Mouse (Mus musculus) midbrain, embryonic 14.5 days (tissue): ENCODE measurements around the gene Igsf3. TPM values are rescaled to one million over a fixed set of nuclear protein-coding genes. Genes with fewer than 3 reads are reported as not detected.

Experiments
- ATAC-seq: fragments of 200-750 bp; cut with Nextera tagmentation; 2 replicates; pipeline ENCODE4 v1.8.0; 2017; ENCODE audit warnings: moderate number of reproducible peaks, moderate library complexity; ENCODE audit not compliant: low FRiP score, low TSS enrichment
- DNase-seq: peaks from one replicate; pipeline ENCODE4 v3.0.0-alpha.2; 2015
- H3K27ac ChIP-seq: fragments of 300-500 bp; sonication (generic); replicated peaks from 2 replicates; pipeline ENCODE4 v1.5.1; 2014; ENCODE audit warnings: mild to moderate bottlenecking, low read depth, low read length, moderate library complexity
- H3K27me3 ChIP-seq: fragments of 300-500 bp; sonication (generic); 2 replicates; pipeline ENCODE4 v1.6.1; 2014; ENCODE audit warnings: low read length, control low read depth, mixed read lengths; ENCODE audit not compliant: control insufficient read depth, insufficient read depth
- H3K36me3 ChIP-seq: fragments of 300-500 bp; sonication (generic); 2 replicates; pipeline ENCODE4 v1.6.1; 2014; ENCODE audit warnings: low read length, control low read depth; ENCODE audit not compliant: control insufficient read depth, insufficient read depth
- H3K4me1 ChIP-seq: fragments of 300-500 bp; sonication (generic); 2 replicates; pipeline ENCODE4 v1.6.1; 2014; ENCODE audit warnings: mild to moderate bottlenecking, antibody characterized with exemption, low read length, control low read depth; ENCODE audit not compliant: control insufficient read depth, insufficient read depth
- H3K4me2 ChIP-seq: fragments of 300-500 bp; sonication (generic); 2 replicates; pipeline ENCODE4 v1.6.1; 2014; ENCODE audit warnings: mild to moderate bottlenecking, low read length, moderate library complexity
- H3K4me3 ChIP-seq: fragments of 300-500 bp; sonication (generic); replicated peaks from 2 replicates; pipeline ENCODE4 v1.5.1; 2014; ENCODE audit warnings: low read depth, low read length
- H3K9ac ChIP-seq: fragments of 300-500 bp; sonication (generic); replicated peaks from 2 replicates; pipeline ENCODE4 v1.6.1; 2014; ENCODE audit warnings: mild to moderate bottlenecking, low read length, moderate library complexity
- H3K9me3 ChIP-seq: fragments of 300-500 bp; sonication (generic); 2 replicates; pipeline ENCODE4 v1.6.1; 2016; ENCODE audit warnings: low read length, control low read depth, mixed read lengths; ENCODE audit not compliant: control insufficient read depth
- WGBS: fragments of 180-500 bp; shearing (Covaris S2); extraction: QIAGEN DNeasy Blood & Tissue Kit; methylation state at CpG from one replicate; pipeline ENCODE4 v1.1.7; 2014; 5-methylcytosine and 5-hydroxymethylcytosine counted together
- polyA plus RNA-seq: library from polyadenylated mRNA; unstranded; fragments of >200 nt; fragmentation: Nextera tagmentation; extraction: Ambion mirVana; gene quantifications from 2 replicates; pipeline ENCODE4 v1.2.1, GENCODE M21; 2014

The Igsf3 gene
- polyA plus RNA-seq, 1 experiment from 2014 or later, result 62.0 TPM

DNA sequence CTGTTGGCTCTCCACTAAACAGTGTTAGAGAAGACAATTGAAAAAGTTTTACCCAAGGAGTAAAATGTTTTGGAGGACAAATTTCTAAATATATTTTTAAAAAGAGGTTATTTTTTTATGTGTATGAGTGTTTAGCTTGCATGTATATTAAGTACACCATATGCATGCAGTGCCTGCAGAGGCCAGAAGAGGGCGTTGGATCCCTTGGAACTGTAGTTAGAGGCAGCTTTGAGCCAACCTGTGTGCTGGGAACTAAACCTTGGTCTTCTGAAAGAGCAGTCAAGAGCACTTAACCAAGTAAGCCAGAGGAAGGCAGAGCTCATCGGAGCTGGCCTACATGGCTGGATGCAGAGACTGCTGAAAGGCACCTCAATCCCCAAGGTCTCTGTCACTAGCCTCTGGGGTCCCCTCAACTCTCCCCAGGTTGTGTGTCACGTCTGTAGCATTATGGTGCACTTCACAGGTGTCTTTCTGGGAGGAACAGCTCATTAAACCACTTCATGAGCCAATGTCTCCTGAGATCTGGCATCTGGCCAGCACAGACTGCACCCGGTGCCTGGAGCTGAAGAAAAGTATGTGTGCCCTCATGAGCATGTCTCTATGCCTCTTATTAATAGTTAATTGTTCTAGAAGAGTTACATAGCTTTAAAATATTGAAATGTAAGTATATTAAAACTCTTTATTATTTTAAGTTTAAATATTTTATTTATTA lies 109.3 kb downstream of the Igsf3 start:
- Histone ChIP-seq H3K4me3 (no peak overlapping the region), H3K9ac (no peak overlapping the region), H3K9me3 (no peaks in the 10 kb centered on the region), H3K36me3 (no peaks in the 10 kb centered on the region), H3K27me3 (no peaks in the 10 kb centered on the region), H3K4me2 (no peak overlapping the region), H3K4me1 (no peaks in the 10 kb centered on the region), H3K27ac (no peak overlapping the region)
- DNase-seq (peak; percentile 56), ATAC-seq (no peak)
- 53% methylated on average over 4 of the region's 4 CpGs for WGBS

DNA sequence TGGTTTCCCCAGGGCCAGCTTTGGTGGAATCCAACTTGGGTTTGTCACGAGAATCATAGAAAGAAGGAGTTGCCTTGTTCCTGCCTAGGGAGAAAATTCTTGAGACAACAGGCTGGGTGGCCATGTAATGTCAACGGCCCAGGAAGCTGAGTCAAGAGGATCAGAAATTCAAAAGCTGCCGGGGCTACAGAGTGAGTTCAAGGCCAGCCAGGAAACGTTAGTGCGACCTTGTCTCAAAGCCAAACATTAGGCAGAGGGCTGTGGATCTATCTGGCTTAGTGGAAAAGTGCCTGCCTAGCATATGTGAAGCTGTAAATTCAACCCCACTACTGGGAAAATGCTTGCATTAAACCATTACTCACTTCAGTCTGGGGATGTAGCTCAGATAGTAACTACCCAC lies 110.6 kb downstream of the Igsf3 start:
- DNase-seq, result no peak
- 91% methylated on average over 5 of the region's 5 CpGs for WGBS
- no peak for ATAC-seq
- Histone ChIP-seq H3K36me3 (no peaks in the 10 kb centered on the region), H3K27ac (no peak overlapping the region), H3K4me2 (no peak overlapping the region), H3K9me3 (no peaks in the 10 kb centered on the region), H3K27me3 (no peaks in the 10 kb centered on the region), H3K4me3 (no peak overlapping the region), H3K9ac (no peak overlapping the region), H3K4me1 (no peaks in the 10 kb centered on the region)

DNA sequence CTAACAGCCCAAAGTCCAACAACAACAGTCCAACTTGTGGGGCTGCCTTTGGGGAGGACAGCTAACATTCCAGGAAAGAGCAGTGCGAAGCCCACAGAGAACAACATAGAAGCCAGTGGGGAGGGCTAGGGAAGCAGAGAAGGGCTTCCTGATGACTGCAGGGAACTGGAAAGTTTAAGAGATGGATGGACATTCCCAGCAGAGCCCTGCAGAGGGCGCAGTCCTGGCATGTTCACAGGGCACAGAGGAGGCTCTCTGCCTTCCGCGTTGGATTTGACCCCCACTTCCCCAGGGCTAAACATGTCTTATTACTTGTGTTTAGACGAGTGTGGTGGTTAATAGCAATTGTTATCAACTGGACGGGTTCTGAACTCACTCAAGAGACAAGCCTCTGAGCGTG lies 111.3 kb downstream of the Igsf3 start:
- no peaks in the 10 kb centered on the region for H3K9me3 ChIP-seq
- H3K4me2 ChIP-seq, result no peak overlapping the region
- no peaks in the 10 kb centered on the region for H3K36me3 ChIP-seq
- no peak for DNase-seq
- H3K4me3 ChIP-seq, result no peak overlapping the region
- H3K9ac ChIP-seq, result no peak overlapping the region
- no peaks in the 10 kb centered on the region for H3K27me3 ChIP-seq
- H3K27ac ChIP-seq, result no peak overlapping the region
- H3K4me1 ChIP-seq, result no peaks in the 10 kb centered on the region
- no peak for ATAC-seq
- WGBS, result 82% methylated on average over 7 of the region's 7 CpGs

DNA sequence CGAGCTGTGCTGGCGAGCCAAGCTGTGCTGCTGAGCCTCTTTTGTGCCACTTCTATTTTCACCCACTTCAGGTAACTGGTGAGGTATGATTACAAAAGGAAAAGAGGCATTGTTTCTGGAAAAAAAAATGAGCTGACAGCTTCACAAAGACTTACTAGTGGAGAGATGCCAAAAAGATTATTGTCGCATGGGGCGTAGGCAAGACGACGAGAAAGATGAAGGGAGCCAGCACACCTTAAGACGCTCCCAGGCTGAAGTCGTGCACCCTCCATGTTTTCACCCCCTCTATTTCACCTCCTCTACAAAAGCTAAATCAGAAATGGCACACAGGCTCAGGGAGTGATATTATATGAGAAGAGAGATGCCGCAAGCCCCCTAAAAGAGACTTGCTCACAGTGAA lies 113.6 kb downstream of the Igsf3 start:
- no peak for DNase-seq
- Histone ChIP-seq H3K36me3 (no peaks in the 10 kb centered on the region), H3K9me3 (no peaks in the 10 kb centered on the region), H3K9ac (no peak overlapping the region), H3K27ac (no peak overlapping the region), H3K4me1 (no peaks in the 10 kb centered on the region), H3K4me3 (no peak overlapping the region), H3K4me2 (no peak overlapping the region), H3K27me3 (no peaks in the 10 kb centered on the region)
- WGBS, result 84% methylated on average over 9 of the region's 9 CpGs
- no peak for ATAC-seq

DNA sequence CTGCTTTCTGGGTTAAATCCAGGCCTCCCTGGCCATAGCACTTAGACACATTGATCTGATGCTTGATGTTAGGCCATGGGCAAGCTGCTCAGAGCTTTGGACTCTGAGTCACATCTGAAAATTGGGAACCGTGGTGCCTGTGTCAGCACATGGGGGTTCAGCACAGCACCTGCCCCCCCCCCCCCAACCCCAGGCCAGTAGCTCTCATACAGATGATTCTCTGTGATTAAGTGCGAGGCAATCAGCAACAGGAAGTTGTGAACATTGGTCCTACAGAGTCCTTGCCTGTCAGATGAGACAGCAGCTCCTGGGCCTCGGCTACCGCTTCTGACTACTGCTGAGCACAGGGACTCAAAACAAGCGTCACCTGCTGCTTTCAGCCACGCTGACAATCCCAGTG lies 116.0 kb downstream of the Igsf3 start:
- H3K4me1 ChIP-seq, result no peaks in the 10 kb centered on the region
- no peak overlapping the region for H3K27ac ChIP-seq
- no peak overlapping the region for H3K4me3 ChIP-seq
- no peaks in the 10 kb centered on the region for H3K27me3 ChIP-seq
- no peaks in the 10 kb centered on the region for H3K9me3 ChIP-seq
- no peak for DNase-seq
- no peak overlapping the region for H3K9ac ChIP-seq
- no peaks in the 10 kb centered on the region for H3K36me3 ChIP-seq
- ATAC-seq, result no peak
- 87% methylated on average over 6 of the region's 6 CpGs for WGBS
- H3K4me2 ChIP-seq, result no peak overlapping the region

DNA sequence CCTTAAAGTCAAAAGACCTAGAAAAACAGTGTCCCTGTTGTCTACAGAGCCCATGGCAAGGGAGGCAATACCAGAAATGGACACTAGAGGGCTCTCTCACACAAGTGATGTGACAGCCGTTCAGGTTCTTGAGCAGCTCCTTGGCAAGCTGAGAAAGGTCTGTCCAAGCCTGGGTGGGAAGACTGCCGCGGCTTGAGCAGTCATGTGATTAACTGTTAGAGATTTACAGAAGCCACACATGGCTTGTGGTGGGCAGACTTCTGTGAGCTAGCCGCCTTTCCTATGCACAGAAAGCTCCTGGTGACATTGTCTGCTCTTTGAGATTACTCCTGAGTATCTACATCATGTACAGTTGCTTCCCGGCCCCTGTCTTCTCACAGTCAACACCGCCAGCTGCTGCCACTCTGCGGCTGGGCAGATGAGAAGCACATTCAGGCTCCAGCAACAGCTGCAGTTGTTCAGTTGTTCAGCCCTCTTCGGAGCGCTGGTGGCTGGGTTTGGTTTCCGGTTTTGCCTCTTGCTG lies 117.1 kb downstream of the Igsf3 start:
- DNase-seq, result peak; percentile 97
- H3K4me1 ChIP-seq, result no peaks in the 10 kb centered on the region
- no peaks in the 10 kb centered on the region for H3K27me3 ChIP-seq
- H3K9ac ChIP-seq, result no peak overlapping the region
- no peak overlapping the region for H3K4me2 ChIP-seq
- no peak overlapping the region for H3K4me3 ChIP-seq
- WGBS, result 48% methylated on average over 10 of the region's 10 CpGs
- no peaks in the 10 kb centered on the region for H3K9me3 ChIP-seq
- no peaks in the 10 kb centered on the region for H3K36me3 ChIP-seq
- ATAC-seq, result peak; percentile 78
- H3K27ac ChIP-seq, result no peak overlapping the region

DNA sequence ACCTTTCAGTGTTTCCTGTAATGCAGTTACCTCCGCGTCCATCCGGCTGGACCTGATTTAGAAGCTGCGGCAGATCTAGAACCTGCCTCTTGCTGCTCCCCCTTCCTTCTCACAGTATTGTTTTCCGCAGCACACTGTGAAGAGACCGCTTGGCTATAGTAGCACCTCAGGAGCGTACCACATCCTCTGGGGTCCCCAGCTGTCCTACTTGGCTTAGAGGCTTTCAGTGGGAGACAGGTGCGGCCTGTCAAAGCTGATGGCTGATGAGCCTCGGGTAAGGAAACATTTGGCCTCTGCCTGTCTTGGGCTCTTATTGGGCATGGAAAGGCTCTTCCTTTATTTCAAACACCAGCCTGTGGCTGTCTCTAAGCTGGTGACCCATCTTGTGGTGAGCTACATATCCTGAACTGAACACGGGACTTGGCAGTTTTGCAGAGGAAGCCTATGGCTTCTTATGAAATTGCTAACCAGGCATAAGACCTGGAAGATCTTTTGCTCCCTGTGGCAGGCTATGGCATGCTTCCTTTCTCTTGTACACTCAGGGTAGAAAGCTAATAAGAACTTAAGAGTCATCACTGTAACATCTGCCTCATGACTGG lies 120.6 kb downstream of the Igsf3 start:
- 64% methylated on average over 10 of the region's 10 CpGs for WGBS
- no peak overlapping the region for H3K4me3 ChIP-seq
- no peak overlapping the region for H3K27ac ChIP-seq
- H3K27me3 ChIP-seq, result no peaks in the 10 kb centered on the region
- DNase-seq, result no peak
- H3K36me3 ChIP-seq, result no peaks in the 10 kb centered on the region
- no peak overlapping the region for H3K9ac ChIP-seq
- H3K4me2 ChIP-seq, result no peak overlapping the region
- peaks cover 5% of the 10 kb centered on the region; the same call in 1 of the 2 replicates for H3K4me1 ChIP-seq
- H3K9me3 ChIP-seq, result no peaks in the 10 kb centered on the region
- ATAC-seq, result no peak

DNA sequence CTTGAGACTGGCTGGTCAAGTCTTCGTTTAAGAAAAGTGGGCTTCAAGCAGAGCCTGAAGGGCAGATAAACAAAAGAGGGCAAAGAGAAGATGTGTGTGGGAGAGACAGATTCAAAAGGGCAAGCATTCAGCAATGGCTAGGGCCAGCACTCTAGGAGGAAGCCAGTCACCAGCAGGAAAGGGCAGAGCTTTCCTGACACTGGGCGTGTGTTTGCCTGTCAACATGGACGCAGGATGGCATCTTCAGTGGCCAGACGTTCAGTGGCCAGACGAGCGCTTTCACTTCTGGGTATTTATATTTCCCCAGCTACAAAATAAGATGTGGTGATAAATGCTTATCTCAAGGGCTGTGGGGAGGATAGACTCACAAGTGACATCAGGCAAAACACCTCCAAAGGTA lies 123.0 kb downstream of the Igsf3 start:
- H3K4me1 ChIP-seq, result peaks cover 5% of the 10 kb centered on the region; the same call in 1 of the 2 replicates
- no peaks in the 10 kb centered on the region for H3K36me3 ChIP-seq
- H3K27ac ChIP-seq, result no peak overlapping the region
- WGBS, result 84% methylated on average over 6 of the region's 6 CpGs
- H3K9ac ChIP-seq, result no peak overlapping the region
- H3K9me3 ChIP-seq, result no peaks in the 10 kb centered on the region
- DNase-seq, result no peak
- H3K4me2 ChIP-seq, result no peak overlapping the region
- H3K27me3 ChIP-seq, result no peaks in the 10 kb centered on the region
- H3K4me3 ChIP-seq, result no peak overlapping the region
- no peak for ATAC-seq
